Mouse (Mus musculus) cerebellum, postnatal 14 days (tissue): ENCODE data around the gene Gm21677.
"Not testable (repeated sequence)": the region's sequence is repeated elsewhere in the genome, so short reads cannot be mapped to it uniquely, and the experiment has no call there.

Experiments
- DNase-seq, 2 experiments: peaks; one replicate each; pipeline ENCODE4 v3.0.0; 2021; ENCODE audit warnings: mixed read lengths in 2 of 2

Gm21677 gene

DNA sequence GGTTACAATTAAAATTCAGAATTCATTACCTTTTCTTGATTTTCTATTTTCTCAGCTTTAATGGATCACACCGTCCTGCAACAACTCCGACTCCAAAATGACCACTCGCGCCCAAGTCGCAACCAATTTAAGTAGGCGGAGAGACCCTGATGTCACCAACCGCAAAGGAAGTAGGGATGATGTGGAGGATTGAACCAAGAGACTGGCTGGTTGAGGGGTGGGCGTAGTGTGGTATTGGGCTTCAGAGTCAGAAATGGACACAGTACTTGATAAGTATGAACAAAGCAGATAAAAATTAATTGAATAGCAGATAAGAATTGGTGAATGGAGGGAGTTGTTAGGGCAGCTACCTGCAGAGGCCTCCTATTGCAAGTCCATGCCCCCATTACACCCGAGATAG lies at the start of gene Gm21677:
TSS of gene Gm21677 (minus strand) at position 101 of the 400 bp plus-strand sequence.
- DNase-seq = not testable (repeated sequence)

DNA sequence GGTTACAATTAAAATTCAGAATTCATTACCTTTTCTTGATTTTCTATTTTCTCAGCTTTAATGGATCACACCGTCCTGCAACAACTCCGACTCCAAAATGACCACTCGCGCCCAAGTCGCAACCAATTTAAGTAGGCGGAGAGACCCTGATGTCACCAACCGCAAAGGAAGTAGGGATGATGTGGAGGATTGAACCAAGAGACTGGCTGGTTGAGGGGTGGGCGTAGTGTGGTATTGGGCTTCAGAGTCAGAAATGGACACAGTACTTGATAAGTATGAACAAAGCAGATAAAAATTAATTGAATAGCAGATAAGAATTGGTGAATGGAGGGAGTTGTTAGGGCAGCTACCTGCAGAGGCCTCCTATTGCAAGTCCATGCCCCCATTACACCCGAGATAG lies 39.0 kb upstream of the Gm21677 start, which contains the start of gene Gm21693:
TSS of gene Gm21693 (minus strand) at position 101 of the 400 bp plus-strand sequence.
- not testable (repeated sequence) for DNase-seq

DNA sequence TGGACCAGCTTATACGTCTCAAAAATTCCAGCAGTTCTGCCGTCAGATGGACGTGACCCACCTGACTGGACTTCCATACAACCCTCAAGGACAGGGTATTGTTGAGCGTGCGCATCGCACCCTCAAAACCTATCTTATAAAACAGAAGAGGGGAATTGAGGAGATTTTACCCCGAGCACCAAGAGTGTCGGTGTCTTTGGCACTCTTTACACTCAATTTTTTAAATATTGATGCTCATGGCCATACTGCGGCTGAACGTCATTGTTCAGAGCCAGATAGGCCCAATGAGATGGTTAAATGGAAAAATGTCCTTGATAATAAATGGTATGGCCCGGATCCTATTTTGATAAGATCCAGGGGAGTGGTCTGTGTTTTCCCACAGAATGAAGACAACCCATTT lies 34.4 kb upstream of the Gm21677 start:
- DNase-seq = not testable (repeated sequence)
